Mouse (Mus musculus) bone marrow macrophage, adult 2 months (primary cell): ENCODE results near the gene Baz2a. TPM values are rescaled to one million over a fixed set of nuclear protein-coding genes. Genes with fewer than 3 reads are reported as not detected.

Source experiments
- H3K27ac ChIP-seq: 2 replicates; pipeline ENCODE4 v1.5.1; 2012; ENCODE audit warnings: low read depth, low read length; ENCODE audit not compliant: insufficient read depth
- H3K4me1 ChIP-seq: 2 replicates; pipeline ENCODE4 v1.6.1; 2012; ENCODE audit warnings: low read length; ENCODE audit not compliant: control insufficient read depth, insufficient read depth
- H3K4me3 ChIP-seq: 2 replicates; pipeline ENCODE4 v1.5.1; 2012; ENCODE audit warnings: mild to moderate bottlenecking, low read length, moderate library complexity; ENCODE audit not compliant: insufficient read depth
- CTCF ChIP-seq: IDR thresholded peaks from 2 replicates; pipeline ENCODE4 v1.5.1; 2012; ENCODE audit warnings: low read depth, mild to moderate bottlenecking, low read length, moderate library complexity
- POLR2A ChIP-seq: IDR thresholded peaks from 2 replicates; pipeline ENCODE4 v1.6.1; 2012; ENCODE audit warnings: mild to moderate bottlenecking, low read depth, low read length, borderline replicate concordance
- polyA plus RNA-seq: library from polyadenylated mRNA; stranded (reverse); fragments of >200 nt; gene quantifications from 2 replicates; pipeline ENCODE4 v1.2.4, GENCODE M21; 2012; ENCODE audit not compliant: missing spikeins, insufficient read depth, insufficient read length

The Baz2a gene
- polyA plus RNA-seq, 1 experiment, result 52.9 TPM

DNA sequence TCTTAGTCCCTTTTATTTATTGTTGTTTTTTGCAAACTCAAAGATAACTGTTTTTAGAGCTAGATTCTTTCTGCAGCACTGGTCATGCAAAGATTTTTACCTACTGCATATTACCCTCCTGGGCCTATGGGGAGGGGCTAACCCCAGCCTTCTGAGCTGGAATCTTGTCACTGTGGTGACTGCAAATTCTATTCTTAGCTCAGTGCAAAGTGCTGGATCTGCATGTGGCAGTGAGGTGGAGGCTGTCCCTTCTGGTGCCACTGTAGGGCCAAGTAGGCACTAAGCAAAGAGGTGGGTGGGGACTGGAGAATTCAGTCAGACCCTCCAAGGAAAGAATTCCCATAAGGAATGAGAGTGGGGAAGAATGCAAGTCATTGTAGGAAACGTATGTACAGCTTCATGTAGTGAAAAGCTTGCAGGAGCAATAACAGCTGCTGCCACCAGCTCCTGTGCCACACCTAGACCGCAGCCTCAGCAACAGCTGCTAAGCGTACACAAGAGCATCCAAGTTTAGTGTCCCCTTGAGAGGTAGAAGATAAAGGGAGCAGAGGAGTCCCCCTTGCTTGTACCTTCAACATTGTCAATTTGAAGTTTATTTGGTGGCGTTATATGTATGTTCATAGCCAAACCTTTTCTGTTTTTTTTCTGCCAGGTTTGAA is 18.9 kb downstream of the Baz2a start:
- Histone ChIP-seq H3K27ac (no peak overlapping the region), H3K4me3 (no peak overlapping the region), H3K4me1 (peaks cover 5% of the 10 kb centered on the region; the same call in 1 of the 2 replicates)
- TF ChIP-seq CTCF (no peak), POLR2A (no peak)

- Histone ChIP-seq H3K4me1 (peaks cover 5% of the 10 kb centered on the region; the same call in 1 of the 2 replicates), H3K27ac (no peak overlapping the region), H3K4me3 (no peak overlapping the region)
- TF ChIP-seq CTCF, result no peak
- TF ChIP-seq POLR2A, result no peak
These were observed 19.9 kb downstream of the Baz2a start for GRCm38 (mm10) chr10:128111227-128111626.

DNA sequence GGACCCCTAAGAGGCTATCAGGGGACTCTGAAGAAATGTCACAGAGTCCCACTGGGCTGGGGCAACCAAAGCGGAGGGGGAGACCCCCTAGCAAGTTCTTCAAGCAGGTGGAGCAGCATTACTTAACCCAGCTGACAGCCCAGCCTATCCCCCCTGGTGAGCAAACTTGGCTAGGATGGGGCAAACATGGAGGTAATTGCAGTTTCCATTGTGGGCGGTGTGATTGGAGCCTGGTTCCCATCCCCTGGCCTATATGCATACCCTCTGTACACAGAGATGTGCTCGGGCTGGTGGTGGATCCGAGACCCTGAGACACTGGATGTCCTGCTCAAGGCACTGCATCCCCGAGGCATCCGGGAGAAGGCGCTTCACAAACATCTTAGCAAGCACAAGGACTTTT is 32.5 kb downstream of the Baz2a start:
- no peak overlapping the region for H3K27ac ChIP-seq
- H3K4me1 ChIP-seq, result peaks cover 6% of the 10 kb centered on the region
- TF ChIP-seq POLR2A, result no peak
- no peak for TF ChIP-seq CTCF
- no peak overlapping the region for H3K4me3 ChIP-seq

DNA sequence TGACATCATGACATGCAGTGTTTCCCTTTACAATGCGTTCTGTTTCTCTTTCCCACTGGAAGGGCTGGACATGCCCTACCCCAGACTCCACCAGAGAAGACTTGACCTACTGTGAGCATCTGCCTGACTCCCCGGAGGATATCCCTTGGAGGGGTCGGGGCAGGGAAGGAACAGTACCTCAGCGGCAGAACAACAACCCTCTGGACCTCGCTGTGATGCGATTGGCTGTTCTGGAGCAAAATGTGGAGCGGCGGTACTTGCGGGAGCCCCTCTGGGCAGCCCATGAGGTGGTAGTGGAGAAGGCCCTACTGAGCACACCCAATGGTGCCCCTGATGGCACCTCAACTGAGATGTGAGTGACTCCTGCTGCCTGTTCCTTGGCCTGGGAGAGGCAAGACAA is 33.5 kb downstream of the Baz2a start:
- no peak overlapping the region for H3K4me3 ChIP-seq
- H3K27ac ChIP-seq, result no peak overlapping the region
- TF ChIP-seq POLR2A, result no peak
- TF ChIP-seq CTCF, result no peak
- H3K4me1 ChIP-seq, result peaks cover 3% of the 10 kb centered on the region

- Histone ChIP-seq H3K27ac (no peak overlapping the region), H3K4me3 (no peak overlapping the region), H3K4me1 (peaks cover 8% of the 10 kb centered on the region)
- no peak for TF ChIP-seq POLR2A
- no peak for TF ChIP-seq CTCF
These were observed 34.6 kb downstream of the Baz2a start for GRCm38 (mm10) chr10:128125951-128126350.

GRCm38 (mm10) chr10:128127497-128127896 is 36.1 kb downstream of the Baz2a start:
- peaks cover 14% of the 10 kb centered on the region for H3K4me1 ChIP-seq
- H3K4me3 ChIP-seq, result no peak overlapping the region
- H3K27ac ChIP-seq, result no peak overlapping the region
- no peak for TF ChIP-seq POLR2A
- TF ChIP-seq CTCF, result no peak

DNA sequence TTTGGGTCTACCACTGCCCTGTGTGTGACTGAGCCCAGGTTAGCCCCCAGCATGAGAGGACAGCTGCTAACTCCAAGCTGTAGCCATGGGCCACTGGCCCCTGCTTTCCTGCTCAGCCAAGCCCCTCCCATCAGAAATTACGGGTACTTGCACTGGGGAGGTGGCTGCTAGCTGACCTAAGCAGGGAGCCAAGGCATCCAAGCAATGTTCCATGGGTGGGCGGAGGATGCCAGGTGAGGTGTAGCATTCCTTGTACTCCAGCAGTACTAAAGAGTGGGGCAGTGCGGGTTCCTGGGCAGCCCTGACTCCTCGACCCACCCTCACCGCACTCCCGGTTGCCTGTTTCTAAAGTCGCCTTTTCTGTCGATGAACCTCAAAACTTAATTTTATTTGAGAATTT is 36.8 kb downstream of the Baz2a start:
- TF ChIP-seq CTCF (no peak), POLR2A (no peak)

GRCm38 (mm10) chr10:128131297-128131696 is 39.9 kb downstream of the Baz2a start:
- H3K27ac ChIP-seq, result no peak overlapping the region

More for the DNA sequence above, 36.8 kb downstream of the Baz2a start:
- no peak overlapping the region for H3K4me3 ChIP-seq
- H3K4me1 ChIP-seq, result peaks cover 14% of the 10 kb centered on the region
- no peak overlapping the region for H3K27ac ChIP-seq

GRCm38 (mm10) chr10:128131812-128132211 is 40.4 kb downstream of the Baz2a start:
- H3K27ac ChIP-seq, result no peak overlapping the region
- peaks cover 11% of the 10 kb centered on the region for H3K4me1 ChIP-seq
- TF ChIP-seq POLR2A (no peak), CTCF (no peak)
- no peak overlapping the region for H3K4me3 ChIP-seq

More at GRCm38 (mm10) chr10:128131297-128131696, 39.9 kb downstream of the Baz2a start:
- H3K4me1 ChIP-seq, result peaks cover 11% of the 10 kb centered on the region
- TF ChIP-seq CTCF (no peak), POLR2A (no peak)
- no peak overlapping the region for H3K4me3 ChIP-seq

DNA sequence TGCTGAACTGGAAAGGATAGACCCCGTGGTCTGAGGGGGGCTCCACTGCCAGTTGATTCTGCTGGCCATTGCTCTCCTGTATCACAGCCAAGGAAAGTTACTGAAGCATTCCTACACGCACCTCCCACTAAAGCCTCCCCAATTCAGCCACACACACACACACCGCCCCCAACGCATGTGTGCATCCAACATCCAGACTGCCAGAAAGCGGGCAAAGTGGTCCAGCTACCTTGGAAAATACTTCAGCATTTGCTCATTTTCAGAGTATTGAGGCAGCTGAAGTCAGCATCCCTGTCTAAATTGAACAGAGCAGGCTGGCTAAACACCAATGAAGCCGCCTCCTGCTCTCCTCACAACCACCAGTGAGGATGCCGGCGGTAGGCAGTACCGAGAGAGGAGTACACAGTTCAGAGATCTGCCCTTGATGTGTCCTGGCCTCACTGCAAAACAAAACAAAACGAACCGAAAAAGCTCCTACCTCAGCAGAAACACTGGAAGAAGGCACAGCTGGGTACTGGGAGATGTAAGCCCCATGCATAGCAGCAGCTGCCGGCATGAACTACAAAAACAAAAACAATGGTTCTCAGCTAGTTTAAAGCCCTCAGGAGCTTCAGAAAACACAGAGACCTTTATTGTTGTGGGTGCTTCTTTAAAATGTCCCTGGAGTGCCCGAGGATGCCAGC is 42.4 kb downstream of the Baz2a start:
- Histone ChIP-seq H3K4me1 (peaks cover 11% of the 10 kb centered on the region), H3K4me3 (no peak overlapping the region), H3K27ac (no peak overlapping the region)
- TF ChIP-seq POLR2A, result no peak
- TF ChIP-seq CTCF, result no peak

GRCm38 (mm10) chr10:128135374-128135773 is 44.0 kb downstream of the Baz2a start:
- TF ChIP-seq POLR2A (no peak), CTCF (no peak)
- Histone ChIP-seq H3K4me1 (peaks cover 11% of the 10 kb centered on the region), H3K4me3 (no peak overlapping the region), H3K27ac (no peak overlapping the region)
